Mouse (Mus musculus) embryonic fibroblast, embryonic 13.5 days (primary cell): ENCODE measurements around the gene Ces4a.

Source experiments
- CTCF ChIP-seq: IDR thresholded peaks from 2 replicates; pipeline ENCODE4 v1.5.1; 2011; ENCODE audit warnings: mild to moderate bottlenecking, control low read depth, low read length, moderate library complexity, borderline replicate concordance; ENCODE audit not compliant: insufficient read depth
- POLR2A ChIP-seq: IDR thresholded peaks from 2 replicates; pipeline ENCODE4 v1.6.1; 2011; ENCODE audit warnings: low read depth, mild to moderate bottlenecking, control low read depth, low read length, moderate library complexity

GRCm38 (mm10) chr8:105152623-105153398 is 21.2 kb downstream of the Ces4a start:
- TF ChIP-seq CTCF: no peak
- no peak for TF ChIP-seq POLR2A
